Mouse (Mus musculus): ENCODE measurements at regions not wholly inside any gene's neighbourhood (a gene's known extent, or its start where the extent isn't known, plus 50 kb on each side); places are given as distances from the start of the nearest gene placed in this dataset.

DNA sequence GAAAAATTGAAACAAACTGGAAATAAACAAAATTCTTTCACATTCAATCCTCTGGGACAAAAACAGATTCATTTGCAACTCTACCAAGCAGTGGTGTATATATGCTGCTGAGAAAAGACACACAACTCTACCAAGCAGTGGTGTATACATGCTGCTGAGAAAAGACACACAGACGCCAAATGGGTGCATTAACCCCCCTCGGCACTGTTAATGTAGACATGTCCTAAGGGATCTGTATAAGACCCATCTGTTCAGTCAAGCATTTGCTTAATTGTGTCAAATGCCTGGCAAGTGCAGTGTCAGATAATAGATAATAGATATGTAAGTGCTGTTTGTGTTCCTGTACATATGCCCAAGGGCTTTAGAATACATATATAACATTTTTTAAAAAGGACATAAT is 1035.2 kb upstream of the B3galt2 start:
- H3K27ac ChIP-seq, result no peak overlapping the region
- no peak overlapping the region for H3K4me3 ChIP-seq
- TF ChIP-seq CTCF (conservative IDR thresholded peaks at IDR 0.05), result no peak
- DNase-seq (ENCODE audit: low spot score in 2 of 2), result no peak

DNA sequence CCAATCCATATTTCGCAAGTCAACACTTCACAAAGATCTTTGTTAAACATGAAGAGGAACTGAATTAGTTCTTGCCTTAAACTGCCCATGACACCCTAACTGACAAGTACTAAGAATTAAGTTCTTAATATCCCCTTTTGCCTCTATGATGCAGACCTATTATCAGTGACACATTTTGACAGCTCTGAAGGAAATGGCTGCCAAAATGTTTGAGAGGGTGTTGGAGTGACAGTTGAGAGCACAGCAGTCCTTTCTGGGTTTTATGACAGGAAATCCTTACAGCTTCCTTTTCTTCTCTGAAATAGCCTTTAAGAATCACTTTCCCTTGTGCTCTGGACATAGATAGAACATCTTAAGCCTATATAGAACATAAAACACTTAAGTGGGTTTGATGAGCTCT is 1034.4 kb upstream of the B3galt2 start:
- H3K4me3 ChIP-seq, result no peak overlapping the region
- H3K27ac ChIP-seq, result no peak overlapping the region
- no peak for TF ChIP-seq CTCF (conservative IDR thresholded peaks at IDR 0.05)
- DNase-seq (ENCODE audit: low spot score in 2 of 2), result no peak

DNA sequence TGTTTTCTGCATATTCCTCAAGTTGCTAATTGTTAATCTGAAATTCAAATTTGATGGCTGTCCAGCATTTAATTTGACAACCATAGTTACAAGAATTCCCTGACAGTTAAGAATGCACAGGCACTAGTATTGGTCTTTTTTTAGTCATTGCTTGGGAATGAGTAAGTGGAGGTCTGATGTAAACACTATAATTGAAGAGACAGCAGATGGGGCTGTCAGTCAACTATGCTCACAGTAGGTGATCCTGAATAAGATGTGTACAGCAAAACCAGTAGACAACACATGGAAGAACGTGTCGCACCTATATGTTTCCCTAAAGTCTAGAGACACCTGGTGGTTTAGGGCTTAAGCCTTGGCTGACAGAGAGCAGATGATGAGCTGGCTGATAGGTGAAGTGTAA is 1019.0 kb upstream of the B3galt2 start:
- Histone ChIP-seq H3K4me3 (no peak overlapping the region), H3K27ac (no peak overlapping the region)
- TF ChIP-seq CTCF (conservative IDR thresholded peaks at IDR 0.05), result no peak

DNA sequence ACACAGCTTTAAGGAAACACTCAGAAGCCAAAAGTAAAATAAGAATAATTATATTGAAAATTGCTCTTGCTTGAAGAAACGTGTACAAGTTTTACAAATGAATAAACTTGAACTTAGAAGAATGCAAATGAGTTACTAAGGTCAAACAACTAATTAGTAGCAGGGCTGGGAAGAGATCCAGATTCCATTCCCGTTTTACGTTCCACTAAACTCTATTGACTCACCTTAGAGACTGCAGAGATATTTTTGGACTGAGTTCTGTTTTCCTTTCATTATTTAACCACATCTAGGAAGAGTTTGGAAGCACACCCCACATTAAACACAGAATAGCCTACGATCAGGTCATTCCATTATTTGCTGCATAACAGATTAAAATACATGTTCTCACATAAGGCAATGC is 1016.2 kb upstream of the B3galt2 start:
- no peak for TF ChIP-seq CTCF (conservative IDR thresholded peaks at IDR 0.05)
- Histone ChIP-seq H3K4me3 (no peak overlapping the region), H3K27ac (no peak overlapping the region)
- no peak for DNase-seq (ENCODE audit: low spot score in 2 of 2)

More for the DNA sequence above, 1019.0 kb upstream of the B3galt2 start:
- DNase-seq (ENCODE audit: low spot score in 2 of 2), result no peak

DNA sequence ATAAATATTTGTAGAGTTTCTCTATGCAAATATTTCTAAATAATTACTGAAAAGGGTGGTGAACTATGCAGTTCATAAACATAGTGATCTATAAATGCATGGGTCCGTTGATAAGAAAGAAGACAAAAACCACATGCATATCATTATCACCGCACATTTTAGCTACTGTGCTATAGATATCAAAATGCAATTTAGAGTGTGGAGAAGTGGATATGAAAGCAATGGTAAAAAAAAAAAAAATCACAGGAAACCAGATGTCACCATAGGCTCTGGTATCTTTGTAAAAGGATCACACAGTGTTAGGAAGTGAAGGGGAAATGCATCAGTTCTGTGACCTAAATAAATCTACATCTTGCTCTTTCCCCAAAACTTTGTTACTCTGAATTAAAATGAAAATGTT is 985.2 kb upstream of the B3galt2 start:
- DNase-seq (ENCODE audit: low spot score in 2 of 2), result no peak
- no peak overlapping the region for H3K4me3 ChIP-seq
- no peak for TF ChIP-seq CTCF (conservative IDR thresholded peaks at IDR 0.05)
- no peak overlapping the region for H3K27ac ChIP-seq

DNA sequence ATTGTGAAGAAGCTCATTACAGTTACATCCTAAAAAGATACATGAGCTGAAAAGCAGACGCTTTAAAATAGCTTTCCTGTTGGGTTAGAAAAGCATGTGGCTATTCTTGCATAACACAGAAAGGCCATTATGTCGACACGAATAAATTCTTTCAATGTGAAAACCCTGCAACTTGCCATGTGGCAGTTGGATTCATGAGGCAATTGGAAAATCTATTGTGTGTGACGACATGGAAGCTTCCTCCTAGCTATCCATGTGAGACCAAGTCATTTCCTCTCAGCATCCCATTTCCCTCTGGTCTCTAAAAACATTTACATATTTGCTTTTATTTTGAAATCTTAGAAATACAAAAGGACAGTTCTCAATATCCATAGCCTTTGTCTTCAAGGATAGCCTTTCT is 975.2 kb upstream of the B3galt2 start:
- Histone ChIP-seq H3K4me3 (no peak overlapping the region), H3K27ac (no peak overlapping the region)
- TF ChIP-seq CTCF (conservative IDR thresholded peaks at IDR 0.05), result no peak
- DNase-seq (ENCODE audit: low spot score in 2 of 2), result no peak

DNA sequence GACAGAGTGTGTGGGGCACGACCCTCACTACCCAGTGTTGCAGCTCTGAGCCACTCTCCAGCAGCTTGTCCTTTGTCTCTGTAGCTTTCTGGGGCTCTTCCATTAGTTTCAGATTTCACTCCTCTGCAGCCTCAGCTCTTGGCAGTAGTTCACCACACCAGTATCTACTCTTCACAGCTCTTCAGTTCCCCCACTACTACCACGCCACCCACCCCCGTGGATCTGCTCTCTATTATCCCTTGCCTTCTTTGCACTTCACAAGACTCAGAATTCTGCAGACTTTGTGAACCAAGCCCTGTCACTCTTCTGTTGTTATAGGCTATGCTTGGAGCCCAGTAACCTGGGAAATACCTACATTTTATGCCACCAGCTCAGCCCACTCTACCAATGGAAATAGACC is 960.5 kb upstream of the B3galt2 start:
- TF ChIP-seq CTCF (conservative IDR thresholded peaks at IDR 0.05), result no peak
- no peak overlapping the region for H3K4me3 ChIP-seq
- peak; percentile 1 to 17 for DNase-seq (ENCODE audit: low spot score in 2 of 2)
- no peak overlapping the region for H3K27ac ChIP-seq

DNA sequence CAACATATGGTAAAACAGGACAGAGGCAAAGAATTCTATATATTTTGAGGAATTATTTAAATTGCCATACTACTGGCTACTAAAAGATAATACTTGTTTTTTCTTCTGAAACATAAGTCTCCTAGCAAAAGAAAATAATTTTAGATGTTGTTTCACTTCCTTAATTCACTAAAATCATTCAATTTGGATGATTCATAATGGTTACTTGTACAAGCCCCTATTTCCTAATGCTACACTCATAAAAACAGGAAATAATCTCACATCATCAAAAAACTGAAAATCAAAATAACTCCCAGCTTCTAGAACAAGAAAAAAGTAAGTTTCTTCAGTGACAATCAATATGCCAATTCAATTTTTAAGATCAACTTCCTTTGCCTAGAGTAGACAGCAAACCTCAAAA is 951.6 kb upstream of the B3galt2 start:
- H3K4me3 ChIP-seq, result no peak overlapping the region
- no peak overlapping the region for H3K27ac ChIP-seq
- DNase-seq (ENCODE audit: low spot score in 2 of 2), result no peak
- TF ChIP-seq CTCF (conservative IDR thresholded peaks at IDR 0.05), result no peak

DNA sequence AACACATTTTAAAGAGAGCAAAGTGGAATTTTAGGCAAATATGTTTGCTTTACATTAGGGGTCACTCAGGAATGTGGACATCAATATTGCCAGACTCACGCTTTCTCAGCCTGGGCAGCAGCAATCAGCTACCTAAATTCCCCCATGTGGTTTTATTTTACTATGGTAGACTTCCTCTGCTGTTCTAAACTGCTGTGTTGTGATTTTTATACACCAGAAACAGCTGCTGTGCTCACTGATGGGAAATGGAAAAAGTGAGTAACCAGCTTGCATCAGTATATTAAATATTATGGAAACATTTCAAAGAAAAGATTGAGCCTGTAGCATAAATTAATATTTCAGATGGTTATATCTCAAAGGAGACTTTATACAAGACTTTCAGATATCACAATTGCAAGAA is 945.3 kb upstream of the B3galt2 start:
- Histone ChIP-seq H3K27ac (no peak overlapping the region), H3K4me3 (no peak overlapping the region)
- no peak for DNase-seq (ENCODE audit: low spot score in 2 of 2)
- TF ChIP-seq CTCF (conservative IDR thresholded peaks at IDR 0.05), result no peak

DNA sequence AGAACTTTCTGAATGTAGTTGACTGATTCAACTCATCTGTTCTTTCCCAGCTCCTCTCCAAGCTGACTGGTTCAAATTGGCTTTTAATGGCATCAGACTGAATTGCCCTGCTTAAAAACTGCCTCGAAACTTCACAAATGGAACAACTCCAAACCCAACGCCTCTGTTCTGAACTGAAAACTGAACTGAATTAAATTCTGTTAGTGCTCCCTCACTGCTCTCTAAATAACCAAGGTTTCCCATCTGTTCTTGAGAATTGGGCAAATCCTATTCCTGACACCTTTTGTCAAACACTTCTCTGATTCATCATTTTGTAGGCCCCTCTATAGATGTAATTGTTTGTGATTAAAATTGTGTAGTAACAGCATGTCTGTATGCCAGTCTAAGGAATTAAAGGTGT is 932.2 kb upstream of the B3galt2 start:
- Histone ChIP-seq H3K4me3 (no peak overlapping the region), H3K27ac (no peak overlapping the region)
- no peak for DNase-seq (ENCODE audit: low spot score in 2 of 2)
- TF ChIP-seq CTCF (conservative IDR thresholded peaks at IDR 0.05), result no peak

DNA sequence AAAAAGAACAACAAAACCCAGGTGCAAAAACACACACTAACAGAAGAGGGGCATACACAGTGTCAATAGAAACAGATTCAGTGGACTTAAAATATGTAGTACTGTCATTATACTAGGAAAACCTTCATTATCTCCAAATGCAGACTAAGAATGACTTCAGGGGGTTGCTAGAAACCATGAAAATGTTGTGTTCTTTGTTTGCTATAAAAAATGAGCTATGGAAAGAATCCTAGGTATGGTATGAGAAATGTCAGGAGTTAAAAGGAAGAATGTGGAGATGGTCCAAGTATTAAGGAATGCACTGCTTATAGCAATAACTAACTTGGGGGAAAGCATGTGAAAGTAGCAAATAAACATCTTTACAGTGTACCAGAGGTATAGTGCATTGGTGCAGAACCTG is 910.2 kb upstream of the B3galt2 start:
- no peak overlapping the region for H3K27ac ChIP-seq
- no peak overlapping the region for H3K4me3 ChIP-seq
- no peak for DNase-seq (ENCODE audit: low spot score in 2 of 2)
- TF ChIP-seq CTCF (conservative IDR thresholded peaks at IDR 0.05), result no peak

DNA sequence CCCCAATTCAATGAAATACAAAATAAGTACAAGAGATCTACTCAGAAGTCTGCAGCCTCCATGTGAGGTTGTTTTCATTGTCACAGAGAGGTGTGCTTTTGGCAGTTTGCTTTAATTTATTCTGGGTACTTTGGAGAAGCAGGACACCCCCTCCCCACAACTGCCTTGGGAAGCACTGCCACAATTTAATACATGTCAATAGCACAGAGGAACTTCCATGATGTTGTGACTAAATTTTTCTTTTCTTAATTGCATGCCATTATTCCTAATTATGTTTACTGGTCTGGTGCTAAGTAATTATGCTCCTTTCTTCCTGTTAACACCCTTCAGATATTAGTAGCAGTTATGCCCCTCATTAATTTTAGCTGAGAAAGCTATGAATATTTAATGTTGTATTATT is 906.4 kb upstream of the B3galt2 start:
- TF ChIP-seq CTCF (conservative IDR thresholded peaks at IDR 0.05), result no peak
- H3K27ac ChIP-seq, result no peak overlapping the region
- DNase-seq (ENCODE audit: low spot score in 2 of 2), result no peak
- no peak overlapping the region for H3K4me3 ChIP-seq

DNA sequence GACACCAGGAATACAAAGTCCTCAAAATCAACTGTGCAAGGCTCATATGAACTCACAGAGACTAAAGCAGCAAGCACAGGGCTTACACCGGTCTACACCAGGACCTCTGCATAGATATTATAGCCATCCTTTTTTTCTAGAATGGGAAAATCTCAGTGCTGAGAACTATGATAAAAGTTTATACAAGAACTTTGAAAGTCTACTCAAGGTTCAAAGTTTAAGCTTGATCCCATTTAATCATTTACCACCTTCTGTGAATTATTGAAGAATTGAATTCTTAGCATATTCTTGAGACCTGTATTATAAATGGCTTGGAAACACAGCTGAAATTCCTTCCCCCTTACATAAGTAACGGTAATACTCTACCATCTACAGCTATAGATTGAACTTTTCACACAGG is 902.1 kb upstream of the B3galt2 start:
- Histone ChIP-seq H3K27ac (no peak overlapping the region), H3K4me3 (no peak overlapping the region)
- no peak for TF ChIP-seq CTCF (conservative IDR thresholded peaks at IDR 0.05)
- no peak for DNase-seq (ENCODE audit: low spot score in 2 of 2)

DNA sequence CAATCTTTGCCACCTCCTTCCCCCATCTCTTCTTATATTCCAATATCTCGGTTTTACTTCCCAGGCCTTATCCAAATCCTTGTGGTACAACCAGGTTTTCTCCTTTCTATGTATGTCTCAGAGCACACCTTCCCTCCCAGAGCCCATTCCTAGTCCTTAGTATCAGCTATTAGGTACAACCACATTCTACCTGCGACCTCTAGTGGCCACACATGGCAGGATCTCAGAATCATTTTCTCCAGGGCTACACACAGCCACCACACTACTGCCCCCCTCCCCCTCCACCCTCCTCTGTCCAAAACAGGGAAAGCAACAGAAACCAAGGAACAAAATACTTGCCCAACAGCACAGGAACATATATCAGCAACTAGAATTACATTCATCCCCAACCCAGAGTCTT is 898.2 kb upstream of the B3galt2 start:
- peak; percentile 65 for TF ChIP-seq CTCF (conservative IDR thresholded peaks at IDR 0.05)

DNA sequence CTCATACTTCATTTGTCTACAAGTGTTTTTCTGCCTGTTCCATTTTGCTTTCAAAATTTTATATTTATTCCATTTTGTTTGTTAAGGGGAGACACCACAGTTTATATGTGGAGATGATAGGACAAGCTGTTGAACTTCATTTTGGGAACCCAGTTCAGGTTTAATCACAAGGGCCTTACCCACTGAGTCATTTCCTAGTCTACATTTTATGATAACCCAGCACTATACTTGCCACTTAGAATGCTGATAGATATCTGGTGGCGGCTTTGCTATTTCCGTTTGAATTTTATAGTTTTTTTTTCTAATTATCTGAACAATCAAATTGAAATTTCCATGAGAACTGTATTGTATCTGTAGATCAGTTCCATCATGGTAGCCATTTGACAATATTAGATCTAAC is 869.5 kb upstream of the B3galt2 start:
- TF ChIP-seq CTCF (conservative IDR thresholded peaks at IDR 0.05), result no peak
- Histone ChIP-seq H3K4me3 (no peak overlapping the region), H3K27ac (no peak overlapping the region)
- DNase-seq (ENCODE audit: low spot score in 2 of 2), result no peak

More for the DNA sequence above, 898.2 kb upstream of the B3galt2 start:
- H3K27ac ChIP-seq, result no peak overlapping the region
- peak; percentile 1 to 13 for DNase-seq (ENCODE audit: low spot score in 2 of 2)
- H3K4me3 ChIP-seq, result no peak overlapping the region

All from layer of hippocampus, adult 2 months (tissue).